Mouse (Mus musculus): ENCODE data around the gene Swap70. TPM values are rescaled to one million over a fixed set of nuclear protein-coding genes. Genes with fewer than 3 reads are reported as not detected.

Gene Swap70
- total and polyA plus RNA-seq, 3 experiments, result 56.0 to 233 (median 78.3) TPM

- no peak overlapping the region for H3K4me3 ChIP-seq (ENCODE audit: low read depth, low read length)
- no peaks in the 10 kb centered on the region for H3K36me3 ChIP-seq (replicated peaks)
- no peak for TF ChIP-seq POLR2AphosphoS5 (IDR thresholded peaks at IDR 0.05; ENCODE audit: insufficient replicate concordance, low read depth, low read length)
- no peak for TF ChIP-seq TAL1 (conservative IDR thresholded peaks at IDR 0.05; ENCODE audit: low read depth, low read length)
- no peak for TF ChIP-seq GATA2 (IDR thresholded peaks at IDR 0.05; ENCODE audit: borderline replicate concordance, low read depth, low read length)
- TF ChIP-seq GATA1 (IDR thresholded peaks at IDR 0.05; ENCODE audit: borderline replicate concordance, low read length), result no peak
- no peak for TF ChIP-seq CTCF (IDR thresholded peaks at IDR 0.05; ENCODE audit: low read depth, low read length)
- no peaks in the 10 kb centered on the region for H3K9me3 ChIP-seq (replicated peaks)
- peaks cover 10% of the 10 kb centered on the region; the same call in 1 of the 2 replicates for H3K27me3 ChIP-seq (ENCODE audit: insufficient read depth, low read length)
- no peak for DNase-seq (ENCODE audit: low spot score)
- no peaks in the 10 kb centered on the region for H3K4me1 ChIP-seq (ENCODE audit: insufficient read depth, low read depth, low read length)
- ATAC-seq (ENCODE audit: extremely low read depth, insufficient number of reproducible peaks, low FRiP score, poor library complexity, severe bottlenecking), result no peak
These were observed 75.5 kb downstream of the Swap70 start for GRCm38 (mm10) chr7:110296889-110297603.

DNA sequence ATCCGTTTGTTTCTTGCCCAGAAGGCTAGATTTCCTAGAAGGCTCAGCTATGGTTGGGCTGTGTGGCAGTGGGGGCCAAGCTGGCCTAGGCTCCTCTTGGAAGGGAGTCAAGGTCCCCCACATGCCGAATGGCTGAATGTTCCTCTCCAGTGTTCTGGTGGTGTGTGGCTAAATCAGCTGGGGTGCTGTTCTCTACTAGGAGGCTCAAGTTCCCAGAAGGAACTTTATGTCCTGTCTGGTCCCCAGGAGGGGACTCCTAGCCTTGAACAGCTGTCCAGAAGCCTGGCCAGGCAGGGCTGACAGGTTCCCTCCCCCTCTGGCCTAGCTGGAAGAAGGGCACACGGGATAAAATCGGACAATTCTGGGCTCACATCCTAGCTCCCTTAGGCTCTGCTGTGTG lies 76.1 kb downstream of the Swap70 start:
- Histone ChIP-seq H3K9me3 (replicated peaks) (no peaks in the 10 kb centered on the region), H3K4me1 (ENCODE audit: insufficient read depth, low read depth, low read length) (no peaks in the 10 kb centered on the region), H3K4me3 (ENCODE audit: low read depth, low read length) (no peak overlapping the region), H3K27me3 (ENCODE audit: insufficient read depth, low read length) (peaks cover 10% of the 10 kb centered on the region; the same call in 1 of the 2 replicates), H3K36me3 (replicated peaks) (no peaks in the 10 kb centered on the region)
- TF ChIP-seq CTCF (IDR thresholded peaks at IDR 0.05; ENCODE audit: low read depth, low read length) (no peak), TAL1 (conservative IDR thresholded peaks at IDR 0.05; ENCODE audit: low read depth, low read length) (no peak), GATA2 (IDR thresholded peaks at IDR 0.05; ENCODE audit: borderline replicate concordance, low read depth, low read length) (no peak), POLR2AphosphoS5 (IDR thresholded peaks at IDR 0.05; ENCODE audit: insufficient replicate concordance, low read depth, low read length) (no peak), GATA1 (IDR thresholded peaks at IDR 0.05; ENCODE audit: borderline replicate concordance, low read length) (no peak)
- ATAC-seq (ENCODE audit: extremely low read depth, insufficient number of reproducible peaks, low FRiP score, poor library complexity, severe bottlenecking) (no peak), DNase-seq (ENCODE audit: low spot score) (no peak)

DNA sequence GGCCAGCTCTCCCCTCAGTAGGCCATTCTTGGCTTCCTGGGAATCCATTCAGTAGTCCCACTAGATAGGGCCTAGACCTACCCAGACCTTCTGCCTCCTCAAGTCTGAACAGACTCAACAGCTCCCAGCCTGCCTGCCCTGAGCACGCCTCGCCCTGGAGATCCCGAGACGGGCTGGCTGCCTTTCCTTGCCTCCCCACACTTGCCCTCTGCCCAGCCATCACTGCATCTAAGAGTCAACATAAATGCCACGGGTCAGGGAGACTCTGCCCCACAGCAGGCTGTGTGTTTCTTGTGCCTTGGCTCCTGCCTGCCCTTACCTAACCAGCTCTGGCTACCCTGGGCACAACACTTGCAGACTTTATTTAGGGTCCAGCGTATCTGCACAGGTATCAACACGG lies 76.6 kb downstream of the Swap70 start:
- ATAC-seq (ENCODE audit: extremely low read depth, insufficient number of reproducible peaks, low FRiP score, poor library complexity, severe bottlenecking), result no peak
- no peaks in the 10 kb centered on the region for H3K36me3 ChIP-seq (replicated peaks)
- no peak overlapping the region for H3K4me3 ChIP-seq (ENCODE audit: low read depth, low read length)
- DNase-seq (ENCODE audit: low spot score), result no peak
- H3K27me3 ChIP-seq (ENCODE audit: insufficient read depth, low read length), result peaks cover 10% of the 10 kb centered on the region; the same call in 1 of the 2 replicates
- no peaks in the 10 kb centered on the region for H3K9me3 ChIP-seq (replicated peaks)
- TF ChIP-seq GATA2 (IDR thresholded peaks at IDR 0.05; ENCODE audit: borderline replicate concordance, low read depth, low read length) (no peak), GATA1 (IDR thresholded peaks at IDR 0.05; ENCODE audit: borderline replicate concordance, low read length) (no peak), TAL1 (conservative IDR thresholded peaks at IDR 0.05; ENCODE audit: low read depth, low read length) (no peak), CTCF (IDR thresholded peaks at IDR 0.05; ENCODE audit: low read depth, low read length) (no peak), POLR2AphosphoS5 (IDR thresholded peaks at IDR 0.05; ENCODE audit: insufficient replicate concordance, low read depth, low read length) (no peak)
- H3K4me1 ChIP-seq (ENCODE audit: insufficient read depth, low read depth, low read length), result no peaks in the 10 kb centered on the region

- ATAC-seq (ENCODE audit: extremely low read depth, insufficient number of reproducible peaks, low FRiP score, poor library complexity, severe bottlenecking), result no peak
- H3K27me3 ChIP-seq (ENCODE audit: insufficient read depth, low read length), result peaks cover 10% of the 10 kb centered on the region; the same call in 1 of the 2 replicates
These were observed 77.4 kb downstream of the Swap70 start for GRCm38 (mm10) chr7:110298739-110299410.

GRCm38 (mm10) chr7:110302886-110303285 lies 81.4 kb downstream of the Swap70 start:
- TF ChIP-seq POLR2AphosphoS5 (IDR thresholded peaks at IDR 0.05; ENCODE audit: insufficient replicate concordance, low read depth, low read length) (no peak), GATA1 (IDR thresholded peaks at IDR 0.05; ENCODE audit: borderline replicate concordance, low read length) (no peak), GATA2 (IDR thresholded peaks at IDR 0.05; ENCODE audit: borderline replicate concordance, low read depth, low read length) (no peak), CTCF (IDR thresholded peaks at IDR 0.05; ENCODE audit: low read depth, low read length) (no peak), TAL1 (conservative IDR thresholded peaks at IDR 0.05; ENCODE audit: low read depth, low read length) (no peak)
- Histone ChIP-seq H3K4me1 (ENCODE audit: insufficient read depth, low read depth, low read length) (no peaks in the 10 kb centered on the region), H3K4me3 (ENCODE audit: low read depth, low read length) (no peak overlapping the region), H3K9me3 (replicated peaks) (no peaks in the 10 kb centered on the region), H3K36me3 (replicated peaks) (no peaks in the 10 kb centered on the region), H3K27me3 (ENCODE audit: insufficient read depth, low read length) (peaks cover 5% of the 10 kb centered on the region; the same call in 1 of the 2 replicates)
- ATAC-seq (ENCODE audit: extremely low read depth, insufficient number of reproducible peaks, low FRiP score, poor library complexity, severe bottlenecking) (no peak), DNase-seq (ENCODE audit: low spot score) (no peak)

More at GRCm38 (mm10) chr7:110298739-110299410, 77.4 kb downstream of the Swap70 start:
- H3K4me1 ChIP-seq (ENCODE audit: insufficient read depth, low read depth, low read length), result no peaks in the 10 kb centered on the region
- no peak for DNase-seq (ENCODE audit: low spot score)
- no peaks in the 10 kb centered on the region for H3K36me3 ChIP-seq (replicated peaks)
- TF ChIP-seq CTCF (IDR thresholded peaks at IDR 0.05; ENCODE audit: low read depth, low read length) (no peak), GATA1 (IDR thresholded peaks at IDR 0.05; ENCODE audit: borderline replicate concordance, low read length) (no peak), POLR2AphosphoS5 (IDR thresholded peaks at IDR 0.05; ENCODE audit: insufficient replicate concordance, low read depth, low read length) (no peak), GATA2 (IDR thresholded peaks at IDR 0.05; ENCODE audit: borderline replicate concordance, low read depth, low read length) (no peak), TAL1 (conservative IDR thresholded peaks at IDR 0.05; ENCODE audit: low read depth, low read length) (no peak)
- H3K4me3 ChIP-seq (ENCODE audit: low read depth, low read length), result no peak overlapping the region
- no peaks in the 10 kb centered on the region for H3K9me3 ChIP-seq (replicated peaks)

DNA sequence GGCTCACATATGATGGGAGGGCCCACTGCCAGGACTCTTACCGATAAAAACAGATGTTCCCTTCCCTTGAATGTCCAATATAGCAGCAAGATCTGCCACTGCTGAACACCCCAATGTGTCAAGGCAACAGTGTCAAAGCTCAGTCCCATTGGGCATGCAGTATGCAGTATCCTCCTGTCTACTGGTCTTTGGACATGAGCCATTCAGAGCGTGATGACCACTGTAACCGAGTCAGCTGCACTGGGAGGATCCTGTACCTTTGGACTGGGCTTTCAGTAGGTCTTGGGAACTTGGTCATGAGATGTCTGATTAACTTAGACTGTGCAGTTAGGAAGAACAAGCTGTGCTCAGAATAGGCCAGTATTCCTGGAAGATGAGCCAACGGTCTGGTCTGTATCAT lies 84.0 kb downstream of the Swap70 start:
- no peak for ATAC-seq (ENCODE audit: extremely low read depth, insufficient number of reproducible peaks, low FRiP score, poor library complexity, severe bottlenecking)
- Histone ChIP-seq H3K9me3 (replicated peaks) (no peaks in the 10 kb centered on the region), H3K4me3 (ENCODE audit: low read depth, low read length) (no peak overlapping the region), H3K27me3 (ENCODE audit: insufficient read depth, low read length) (peaks cover 11% of the 10 kb centered on the region; the same call in 1 of the 2 replicates), H3K4me1 (ENCODE audit: insufficient read depth, low read depth, low read length) (no peaks in the 10 kb centered on the region), H3K36me3 (replicated peaks) (no peaks in the 10 kb centered on the region)
- no peak for DNase-seq (ENCODE audit: low spot score)
- TF ChIP-seq TAL1 (conservative IDR thresholded peaks at IDR 0.05; ENCODE audit: low read depth, low read length) (no peak), CTCF (IDR thresholded peaks at IDR 0.05; ENCODE audit: low read depth, low read length) (no peak), GATA2 (IDR thresholded peaks at IDR 0.05; ENCODE audit: borderline replicate concordance, low read depth, low read length) (no peak), GATA1 (IDR thresholded peaks at IDR 0.05; ENCODE audit: borderline replicate concordance, low read length) (no peak), POLR2AphosphoS5 (IDR thresholded peaks at IDR 0.05; ENCODE audit: insufficient replicate concordance, low read depth, low read length) (no peak)

Measured in G1E (cell line).